Mouse (Mus musculus): Measurements from ENCODE around the gene Sorcs3.

The Sorcs3 gene

GRCm38 (mm10) chr19:48503896-48504620 is 298.2 kb downstream of the Sorcs3 start:
- in situ Hi-C loops (cut with MboI, MseI) = no loop called here

DNA sequence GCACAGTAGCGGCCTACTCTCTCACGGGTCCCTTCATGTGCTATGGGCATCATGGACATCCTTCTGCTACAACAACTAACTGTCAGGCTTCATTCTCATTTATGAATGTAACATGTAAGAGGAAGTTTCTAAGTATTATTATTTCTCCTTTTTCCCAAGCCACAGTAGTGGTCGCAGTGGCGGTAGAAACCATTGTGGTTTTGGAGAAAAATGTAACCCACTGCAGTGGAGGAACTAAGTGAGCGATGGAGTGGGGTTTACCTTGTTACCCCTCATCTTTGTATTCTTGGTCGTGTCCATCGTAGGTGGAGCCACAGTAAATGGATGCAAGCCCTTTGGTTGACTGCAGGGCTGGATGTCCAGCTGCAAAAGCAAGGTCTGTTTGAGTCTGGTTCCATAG is 318.0 kb downstream of the Sorcs3 start:
- in situ Hi-C loops (cut with MboI, MseI) = no loop called here

DNA sequence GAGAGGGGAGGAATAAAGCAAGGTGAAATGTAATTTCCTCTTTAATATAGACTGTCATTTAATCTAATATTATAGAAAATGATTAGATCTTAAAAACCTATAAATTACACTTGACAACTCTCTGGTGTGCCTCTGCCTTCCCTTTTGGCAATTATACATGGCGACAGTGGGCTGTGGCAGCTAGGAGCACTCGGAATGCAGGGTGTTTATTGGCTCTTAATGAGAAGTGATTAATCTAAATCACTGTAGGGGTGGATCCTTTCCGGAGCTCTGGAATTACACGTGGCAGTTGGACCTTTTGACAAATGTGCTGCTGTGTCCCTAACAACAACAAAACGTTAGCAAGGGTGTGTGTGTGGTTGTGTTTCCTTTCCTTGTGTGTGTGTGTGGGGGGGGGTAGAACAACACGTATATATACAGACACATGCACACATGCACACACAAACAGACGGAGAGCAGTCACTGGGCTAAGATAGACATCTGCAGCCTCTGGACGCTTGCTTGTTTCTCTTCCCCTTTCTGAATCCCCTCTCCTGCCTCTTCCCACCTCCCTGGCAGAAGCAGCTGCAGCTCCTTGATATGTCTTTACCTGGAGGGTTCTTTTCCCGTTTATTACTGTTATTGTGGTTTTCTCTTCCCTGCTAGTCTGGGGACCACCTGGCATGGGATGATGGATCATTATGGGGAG is 318.8 kb downstream of the Sorcs3 start:
- in situ Hi-C loops (cut with MboI, MseI) = no loop called here

DNA sequence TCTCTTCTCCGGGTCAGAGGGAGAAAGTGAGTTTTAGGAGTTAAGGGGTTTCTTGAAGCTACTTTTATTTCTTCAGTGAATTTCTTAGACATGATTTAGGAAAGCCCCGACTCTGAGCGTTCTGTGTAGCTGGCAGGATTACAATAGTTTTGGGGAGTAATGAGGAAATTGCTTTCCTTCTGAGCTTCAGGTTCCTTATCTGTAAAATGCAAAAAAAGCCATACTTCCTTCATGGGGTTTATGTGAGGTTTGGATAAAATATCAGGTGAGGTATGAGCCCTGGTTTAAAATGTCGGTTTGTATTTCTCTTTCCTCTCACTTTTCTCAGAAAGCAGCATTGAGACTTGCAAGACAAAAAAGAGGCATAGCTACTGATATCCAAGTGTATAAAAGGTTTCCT is 327.8 kb downstream of the Sorcs3 start:
- in situ Hi-C loops (cut with MboI, MseI) = no loop called here

DNA sequence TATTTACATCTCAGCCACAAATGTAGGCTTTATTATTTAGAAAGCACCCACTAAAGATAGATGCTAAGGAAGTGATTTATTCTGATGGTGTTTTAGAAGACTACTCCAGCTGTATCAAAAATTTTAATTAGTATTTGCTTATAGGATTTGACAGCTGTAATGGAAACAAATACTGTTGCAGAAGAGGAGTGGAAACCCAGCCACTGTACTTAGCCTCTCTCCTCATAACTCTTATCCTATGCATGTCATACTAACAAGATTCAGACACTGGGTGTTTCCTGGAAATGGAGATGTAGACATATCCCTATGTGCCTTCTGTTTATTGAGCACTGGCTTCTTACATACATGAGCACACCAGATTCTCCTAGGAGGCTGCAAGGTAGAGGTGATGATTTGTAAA is 338.5 kb downstream of the Sorcs3 start:
- in situ Hi-C loops (cut with MboI, MseI) = no loop called here

DNA sequence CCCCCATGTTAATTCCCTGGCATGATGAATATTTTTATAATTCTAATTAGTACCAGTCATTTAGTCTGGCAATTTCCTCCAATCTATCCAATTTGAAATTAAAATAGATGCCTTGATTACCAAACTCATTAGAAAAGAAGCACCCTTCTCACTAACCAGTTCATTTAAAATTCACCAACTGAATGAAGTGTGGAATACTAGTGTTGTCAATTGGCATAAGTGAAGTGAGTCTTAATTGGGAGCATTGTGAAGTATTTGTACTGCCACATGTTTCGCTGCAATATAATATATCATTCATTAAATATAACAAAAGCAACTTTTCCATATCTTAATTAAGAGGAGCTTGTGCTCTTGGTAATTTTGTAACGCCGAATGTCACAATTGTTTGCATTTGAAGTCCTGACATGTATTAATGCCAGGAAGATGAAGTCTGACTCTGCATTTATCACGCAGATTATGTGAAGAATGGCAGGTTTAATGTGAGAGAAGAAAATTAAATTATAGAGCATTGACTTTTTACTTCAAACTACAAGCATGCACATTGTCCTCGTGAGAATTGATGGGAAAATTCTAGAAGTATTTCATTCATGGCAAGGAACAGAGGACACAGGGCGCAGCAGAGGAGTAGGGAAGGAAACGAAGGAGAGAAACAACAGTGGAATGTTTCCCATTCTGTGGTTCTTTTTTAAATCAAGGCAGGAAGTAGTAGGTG is 339.8 kb downstream of the Sorcs3 start:
- in situ Hi-C loops (cut with MboI, MseI) = no loop called here

GRCm38 (mm10) chr19:48546133-48546448 is 340.3 kb downstream of the Sorcs3 start:
- in situ Hi-C loops (cut with MboI, MseI) = no loop called here

GRCm38 (mm10) chr19:48548143-48548881 is 342.5 kb downstream of the Sorcs3 start:
- in situ Hi-C loops (cut with MboI, MseI) = no loop called here

- in situ Hi-C loops (cut with MboI, MseI) = no loop called here
Measured at GRCm38 (mm10) chr19:48559432-48559831, 353.6 kb downstream of the Sorcs3 start.

DNA sequence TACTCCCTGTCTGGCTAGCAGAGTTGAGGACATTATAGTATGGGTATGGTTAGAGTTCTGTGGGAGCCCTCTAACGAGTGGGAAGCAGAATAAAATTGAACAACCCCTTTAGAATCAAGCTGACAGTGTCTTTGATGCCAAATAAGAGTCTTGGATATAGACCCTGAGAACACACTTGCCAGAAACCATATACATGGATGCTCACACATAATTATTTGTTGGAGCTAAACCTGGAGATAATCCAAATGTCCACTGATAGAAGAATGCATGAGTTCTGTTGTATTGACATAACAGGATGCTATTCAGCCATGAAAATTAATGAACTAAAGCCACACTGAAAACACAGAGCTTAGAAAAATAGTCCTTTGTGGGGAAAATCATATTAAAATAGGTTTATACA is 369.9 kb downstream of the Sorcs3 start:
- in situ Hi-C loops (cut with MboI, MseI) = no loop called here

DNA sequence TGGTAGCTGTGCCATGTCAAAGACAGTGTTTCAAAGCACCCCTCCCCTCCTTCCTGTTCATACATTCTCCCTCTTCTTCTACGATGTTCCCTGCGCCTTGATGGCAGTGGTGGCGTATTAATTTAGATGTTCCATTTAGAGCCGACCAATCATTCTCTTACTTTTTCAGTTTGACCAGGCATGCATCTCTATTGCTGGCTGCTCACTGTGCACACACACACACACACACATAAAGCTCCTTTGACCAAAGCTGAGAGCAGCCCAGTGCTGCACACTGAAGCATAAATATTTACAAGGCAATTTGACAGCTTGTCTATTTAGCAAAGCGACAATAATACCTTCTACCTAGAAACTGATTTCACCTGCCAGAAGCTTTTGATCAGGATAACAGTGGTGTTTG is 371.3 kb downstream of the Sorcs3 start:
- in situ Hi-C loops (cut with MboI, MseI) = no loop called here

GRCm38 (mm10) chr19:48584938-48585560 is 379.2 kb downstream of the Sorcs3 start:
- in situ Hi-C loops (cut with MboI, MseI) = no loop called here

- in situ Hi-C loops (cut with MboI, MseI) = no loop called here
Measured at GRCm38 (mm10) chr19:48616951-48617350, 411.1 kb downstream of the Sorcs3 start.

DNA sequence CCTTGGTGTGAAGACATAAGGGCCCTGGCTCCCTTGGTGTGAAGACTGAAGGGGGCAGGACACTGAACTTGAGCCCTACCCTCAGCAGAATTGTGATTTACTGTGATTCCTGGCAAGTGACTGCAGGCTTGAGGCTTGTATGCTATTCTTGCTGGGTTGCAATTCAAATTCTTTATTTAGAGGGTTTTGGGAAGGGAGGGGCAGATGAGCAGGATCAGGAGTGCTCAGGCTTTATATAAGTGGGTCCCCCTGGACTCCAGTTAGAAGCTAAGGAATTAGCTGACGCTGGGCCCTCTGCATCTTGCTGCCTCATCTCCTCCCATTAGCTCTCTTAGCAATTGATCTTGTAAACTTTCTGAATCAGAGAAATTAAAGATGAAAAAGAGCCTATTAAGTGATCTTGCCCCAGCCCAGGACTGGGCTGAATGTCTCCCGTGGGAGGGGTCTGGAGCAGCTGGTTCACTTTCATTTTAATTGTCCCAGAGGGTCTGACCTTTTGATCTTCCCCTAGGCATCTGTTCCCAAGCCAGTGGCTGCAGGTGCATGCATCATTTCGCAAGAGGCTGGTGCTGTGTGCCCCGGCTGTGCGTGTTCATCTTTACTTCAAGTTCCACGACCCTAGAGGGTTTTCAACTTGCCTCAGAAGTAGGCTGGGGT is 425.0 kb downstream of the Sorcs3 start:
- in situ Hi-C loops (cut with MboI, MseI) = no loop called here

DNA sequence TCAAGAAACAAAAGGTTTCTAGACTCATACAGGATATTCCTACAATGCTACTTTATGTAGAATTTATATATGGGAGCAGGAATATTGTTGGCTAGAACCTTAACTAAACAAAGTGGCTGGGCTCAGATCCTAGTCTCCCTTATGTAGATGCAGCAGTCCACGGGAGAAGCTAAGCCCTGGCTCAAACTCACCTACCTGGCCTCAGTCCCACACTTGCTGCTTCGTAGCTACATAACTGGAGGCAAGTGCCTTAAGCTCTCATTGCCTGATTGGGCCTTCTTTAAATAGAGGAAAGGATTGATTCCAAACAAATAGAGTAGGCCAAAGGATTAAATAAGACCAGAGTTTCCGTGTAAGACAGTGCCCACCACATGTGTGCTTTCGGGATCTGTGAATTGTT is 436.7 kb downstream of the Sorcs3 start:
- in situ Hi-C loops (cut with MboI, MseI) = no loop called here

DNA sequence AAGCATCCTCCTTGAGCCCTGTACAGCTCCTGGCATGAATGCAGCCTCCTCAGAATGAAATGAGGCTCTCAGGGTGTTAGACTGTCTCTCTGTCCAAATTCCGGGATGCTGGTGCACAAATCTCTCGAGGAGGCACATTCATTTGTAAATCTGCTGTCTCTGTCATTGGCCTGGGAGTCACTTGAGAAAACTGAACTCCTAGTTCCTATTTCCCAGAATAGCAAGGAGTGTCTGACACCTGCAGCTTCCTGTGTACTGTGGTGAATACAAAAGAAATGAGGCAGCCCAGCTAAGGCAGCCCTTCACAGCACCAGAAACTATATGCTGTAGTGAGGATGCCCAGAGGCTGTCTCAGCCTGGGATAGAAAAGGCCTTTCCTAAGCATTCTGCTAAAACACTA is 444.1 kb downstream of the Sorcs3 start:
- in situ Hi-C loops (cut with MboI, MseI) = no loop called here

DNA sequence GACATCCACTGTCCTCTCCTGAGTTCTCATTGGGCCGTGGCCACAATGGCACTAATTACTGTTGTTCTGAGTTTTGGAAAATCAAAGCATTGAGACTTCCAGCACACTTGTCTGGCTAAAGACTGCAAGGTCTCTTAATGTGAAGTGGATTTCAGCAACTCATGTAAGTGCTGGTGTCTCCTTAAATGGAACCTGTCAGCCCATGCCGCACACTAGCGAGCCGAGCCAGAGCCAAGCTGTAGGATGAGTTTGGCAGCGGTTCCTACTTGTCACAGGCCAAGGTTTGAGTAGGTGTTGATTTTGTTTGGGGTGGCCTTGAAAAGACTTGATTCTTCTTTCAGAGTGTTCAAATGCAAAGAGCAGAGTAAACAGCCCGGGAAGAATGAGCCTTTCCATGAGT is 445.8 kb downstream of the Sorcs3 start:
- in situ Hi-C loops (cut with MboI, MseI) = no loop called here

DNA sequence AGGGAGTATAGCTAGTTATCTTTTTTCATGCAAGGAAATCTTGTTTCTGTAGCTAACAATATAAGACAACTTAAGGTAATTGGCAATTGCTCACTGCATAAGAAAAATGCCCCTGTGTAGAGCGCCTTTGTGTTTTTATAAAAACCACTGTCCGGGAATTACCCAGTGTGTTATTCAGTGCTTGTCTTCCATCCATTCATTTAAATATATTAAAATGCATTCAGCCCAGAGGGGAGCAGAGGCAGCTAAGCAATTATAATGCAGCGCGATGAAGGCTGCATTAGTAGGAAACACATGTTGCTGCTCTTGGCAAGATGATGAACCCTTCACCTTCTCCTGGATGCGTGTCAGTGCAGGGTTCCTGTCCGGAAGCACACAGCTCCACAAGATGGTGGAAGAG is 454.4 kb downstream of the Sorcs3 start:
- in situ Hi-C loops (cut with MboI, MseI) = no loop called here

DNA sequence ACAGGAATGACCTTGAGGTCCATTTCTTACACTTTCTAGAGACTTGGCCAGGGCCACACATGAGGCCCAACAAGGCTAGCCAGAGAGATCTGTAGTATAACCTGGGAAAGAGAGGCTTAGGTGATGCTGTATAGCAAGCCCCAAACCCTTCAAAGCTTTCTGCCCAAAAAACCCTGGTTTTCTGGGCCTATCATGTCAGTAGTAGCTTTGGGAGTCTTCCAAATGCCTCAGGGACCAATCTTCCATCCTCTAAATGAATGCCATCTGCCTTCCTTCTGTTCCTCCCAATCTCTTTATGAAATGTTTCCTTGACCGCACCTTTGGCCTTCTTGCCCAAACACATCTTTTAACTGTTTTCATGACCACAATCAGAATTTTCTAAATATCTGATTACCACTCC is 474.1 kb downstream of the Sorcs3 start:
- in situ Hi-C loops (cut with MboI, MseI) = no loop called here

GRCm38 (mm10) chr19:48682485-48682884 is 476.7 kb downstream of the Sorcs3 start:
- in situ Hi-C loops (cut with MboI, MseI) = no loop called here

- in situ Hi-C loops (cut with MboI, MseI) = no loop called here
Measured at GRCm38 (mm10) chr19:48686369-48686768, 480.5 kb downstream of the Sorcs3 start.
